Mouse (Mus musculus): ENCODE data around the gene Sgpp2. TPM values are rescaled to one million over a fixed set of nuclear protein-coding genes. Genes with fewer than 3 reads are reported as not detected.

The Sgpp2 gene
- polyA plus RNA-seq, 1 experiment: 0.08 TPM

GRCm38 (mm10) chr1:78426841-78427240, 116.7 kb downstream of the Sgpp2 start:
- Histone ChIP-seq H3K79me2 (ENCODE audit: control insufficient read depth, insufficient read depth) (no peaks in the 10 kb centered on the region), H3ac (ENCODE audit: control insufficient read depth, insufficient read length, low read depth) (no peak overlapping the region), H3K4me3 (ENCODE audit: insufficient read depth, poor library complexity, severe bottlenecking) (no peak overlapping the region), H3K36me3 (ENCODE audit: control insufficient read depth, insufficient read depth) (peaks cover 14% of the 10 kb centered on the region), H3K79me3 (ENCODE audit: low read depth) (no peaks in the 10 kb centered on the region), H3K27me3 (ENCODE audit: control insufficient read depth, insufficient read depth, insufficient read length) (no peaks in the 10 kb centered on the region)
- TF ChIP-seq FOSL1 (IDR thresholded peaks at IDR 0.05; ENCODE audit: insufficient read depth, low read length, poor library complexity, severe bottlenecking) (no peak), CEBPB (IDR thresholded peaks at IDR 0.05; ENCODE audit: low read depth) (no peak), MYOD1 (IDR thresholded peaks at IDR 0.05; ENCODE audit: control insufficient read depth, insufficient read length, low read depth) (no peak), MYOG (IDR thresholded peaks at IDR 0.05; ENCODE audit: control insufficient read depth, extremely low read depth, insufficient read length) (no peak), MAX (IDR thresholded peaks at IDR 0.05) (no peak), CTCF (IDR thresholded peaks at IDR 0.05; ENCODE audit: control insufficient read depth, insufficient read depth, insufficient read length) (no peak), USF1 (IDR thresholded peaks at IDR 0.05; ENCODE audit: low read depth) (no peak)

- H3K79me2 ChIP-seq (ENCODE audit: control insufficient read depth, insufficient read depth): no peaks in the 10 kb centered on the region
- no peak overlapping the region for H3K4me3 ChIP-seq (ENCODE audit: insufficient read depth, poor library complexity, severe bottlenecking)
- no peak overlapping the region for H3ac ChIP-seq (ENCODE audit: control insufficient read depth, insufficient read length, low read depth)
- no peaks in the 10 kb centered on the region for H3K79me3 ChIP-seq (ENCODE audit: low read depth)
- peaks cover 16% of the 10 kb centered on the region for H3K36me3 ChIP-seq (ENCODE audit: control insufficient read depth, insufficient read depth)
- H3K27me3 ChIP-seq (ENCODE audit: control insufficient read depth, insufficient read depth, insufficient read length): no peaks in the 10 kb centered on the region
- TF ChIP-seq MYOD1 (IDR thresholded peaks at IDR 0.05; ENCODE audit: control insufficient read depth, insufficient read length, low read depth) (no peak), CEBPB (IDR thresholded peaks at IDR 0.05; ENCODE audit: low read depth) (no peak), FOSL1 (IDR thresholded peaks at IDR 0.05; ENCODE audit: insufficient read depth, low read length, poor library complexity, severe bottlenecking) (no peak), MAX (IDR thresholded peaks at IDR 0.05) (no peak), USF1 (IDR thresholded peaks at IDR 0.05; ENCODE audit: low read depth) (no peak), CTCF (IDR thresholded peaks at IDR 0.05; ENCODE audit: control insufficient read depth, insufficient read depth, insufficient read length) (no peak), MYOG (IDR thresholded peaks at IDR 0.05; ENCODE audit: control insufficient read depth, extremely low read depth, insufficient read length) (no peak)
These were observed 118.7 kb downstream of the Sgpp2 start for GRCm38 (mm10) chr1:78428851-78429250.

GRCm38 (mm10) chr1:78433472-78433871, 123.3 kb downstream of the Sgpp2 start:
- H3K79me3 ChIP-seq (ENCODE audit: low read depth): peaks cover 4% of the 10 kb centered on the region
- H3K36me3 ChIP-seq (ENCODE audit: control insufficient read depth, insufficient read depth): peaks cover 30% of the 10 kb centered on the region
- TF ChIP-seq MYOG (IDR thresholded peaks at IDR 0.05; ENCODE audit: control insufficient read depth, extremely low read depth, insufficient read length): no peak
- TF ChIP-seq USF1 (IDR thresholded peaks at IDR 0.05; ENCODE audit: low read depth): no peak
- no peak for TF ChIP-seq CTCF (IDR thresholded peaks at IDR 0.05; ENCODE audit: control insufficient read depth, insufficient read depth, insufficient read length)
- TF ChIP-seq FOSL1 (IDR thresholded peaks at IDR 0.05; ENCODE audit: insufficient read depth, low read length, poor library complexity, severe bottlenecking): no peak
- no peak for TF ChIP-seq CEBPB (IDR thresholded peaks at IDR 0.05; ENCODE audit: low read depth)
- no peak for TF ChIP-seq MYOD1 (IDR thresholded peaks at IDR 0.05; ENCODE audit: control insufficient read depth, insufficient read length, low read depth)
- TF ChIP-seq MAX (IDR thresholded peaks at IDR 0.05): no peak
- H3K4me3 ChIP-seq (ENCODE audit: insufficient read depth, poor library complexity, severe bottlenecking): no peak overlapping the region
- H3K79me2 ChIP-seq (ENCODE audit: control insufficient read depth, insufficient read depth): peaks cover 9% of the 10 kb centered on the region
- H3K27me3 ChIP-seq (ENCODE audit: control insufficient read depth, insufficient read depth, insufficient read length): no peaks in the 10 kb centered on the region
- no peak overlapping the region for H3ac ChIP-seq (ENCODE audit: control insufficient read depth, insufficient read length, low read depth)

GRCm38 (mm10) chr1:78435967-78436366, 125.8 kb downstream of the Sgpp2 start:
- TF ChIP-seq MAX (IDR thresholded peaks at IDR 0.05) (no peak), MYOD1 (IDR thresholded peaks at IDR 0.05; ENCODE audit: control insufficient read depth, insufficient read length, low read depth) (peak; percentile 27)
- H3K36me3 ChIP-seq (ENCODE audit: control insufficient read depth, insufficient read depth): peaks cover 44% of the 10 kb centered on the region

GRCm38 (mm10) chr1:78436445-78436844, 126.3 kb downstream of the Sgpp2 start:
- Histone ChIP-seq H3ac (ENCODE audit: control insufficient read depth, insufficient read length, low read depth) (no peak overlapping the region), H3K4me3 (ENCODE audit: insufficient read depth, poor library complexity, severe bottlenecking) (no peak overlapping the region), H3K79me2 (ENCODE audit: control insufficient read depth, insufficient read depth) (peaks cover 18% of the 10 kb centered on the region), H3K27me3 (ENCODE audit: control insufficient read depth, insufficient read depth, insufficient read length) (no peaks in the 10 kb centered on the region), H3K79me3 (ENCODE audit: low read depth) (peaks cover 6% of the 10 kb centered on the region), H3K36me3 (ENCODE audit: control insufficient read depth, insufficient read depth) (peaks cover 48% of the 10 kb centered on the region)
- no peak for TF ChIP-seq CEBPB (IDR thresholded peaks at IDR 0.05; ENCODE audit: low read depth)
- no peak for TF ChIP-seq CTCF (IDR thresholded peaks at IDR 0.05; ENCODE audit: control insufficient read depth, insufficient read depth, insufficient read length)

More at GRCm38 (mm10) chr1:78435967-78436366, 125.8 kb downstream of the Sgpp2 start:
- no peak overlapping the region for H3K4me3 ChIP-seq (ENCODE audit: insufficient read depth, poor library complexity, severe bottlenecking)
- H3K79me3 ChIP-seq (ENCODE audit: low read depth): peaks cover 6% of the 10 kb centered on the region
- H3K27me3 ChIP-seq (ENCODE audit: control insufficient read depth, insufficient read depth, insufficient read length): no peaks in the 10 kb centered on the region
- peaks cover 18% of the 10 kb centered on the region for H3K79me2 ChIP-seq (ENCODE audit: control insufficient read depth, insufficient read depth)
- no peak overlapping the region for H3ac ChIP-seq (ENCODE audit: control insufficient read depth, insufficient read length, low read depth)

GRCm38 (mm10) chr1:78437150-78437549, 127.0 kb downstream of the Sgpp2 start:
- no peak overlapping the region for H3K4me3 ChIP-seq (ENCODE audit: insufficient read depth, poor library complexity, severe bottlenecking)
- H3ac ChIP-seq (ENCODE audit: control insufficient read depth, insufficient read length, low read depth): no peak overlapping the region
- no peak for TF ChIP-seq CTCF (IDR thresholded peaks at IDR 0.05; ENCODE audit: control insufficient read depth, insufficient read depth, insufficient read length)
- no peak for TF ChIP-seq MYOG (IDR thresholded peaks at IDR 0.05; ENCODE audit: control insufficient read depth, extremely low read depth, insufficient read length)
- TF ChIP-seq FOSL1 (IDR thresholded peaks at IDR 0.05; ENCODE audit: insufficient read depth, low read length, poor library complexity, severe bottlenecking): no peak
- no peak for TF ChIP-seq CEBPB (IDR thresholded peaks at IDR 0.05; ENCODE audit: low read depth)
- no peak for TF ChIP-seq MAX (IDR thresholded peaks at IDR 0.05)
- TF ChIP-seq USF1 (IDR thresholded peaks at IDR 0.05; ENCODE audit: low read depth): no peak
- no peak for TF ChIP-seq MYOD1 (IDR thresholded peaks at IDR 0.05; ENCODE audit: control insufficient read depth, insufficient read length, low read depth)
- H3K27me3 ChIP-seq (ENCODE audit: control insufficient read depth, insufficient read depth, insufficient read length): no peaks in the 10 kb centered on the region
- peaks cover 18% of the 10 kb centered on the region for H3K79me2 ChIP-seq (ENCODE audit: control insufficient read depth, insufficient read depth)
- H3K36me3 ChIP-seq (ENCODE audit: control insufficient read depth, insufficient read depth): peaks cover 53% of the 10 kb centered on the region
- H3K79me3 ChIP-seq (ENCODE audit: low read depth): peaks cover 6% of the 10 kb centered on the region

All from C2C12 (cell line).